Mouse (Mus musculus) C3H10T1/2 (cell line): ENCODE data around the gene Colec11. TPM values are rescaled to one million over a fixed set of nuclear protein-coding genes. Genes with fewer than 3 reads are reported as not detected.

ENCODE experiments used
- polyA plus RNA-seq, 2 experiments: library from polyadenylated mRNA; unstranded; fragments of >200 nt; fragmentation: generic; extraction: Trizol; gene quantifications; one replicate each; pipeline ENCODE4 v1.2.1; 2012; ENCODE audit warnings: missing spikeins in 2 of 2

The Colec11 gene
- under 1 TPM in 1 of 2 experiments, not detected in 1; 0.08 TPM for polyA plus RNA-seq

GRCm38 (mm10) chr12:28623195-28623594 lies at the start of gene Colec11:
Gene Colec11 (minus strand): TSS chr12:28623377.

DNA sequence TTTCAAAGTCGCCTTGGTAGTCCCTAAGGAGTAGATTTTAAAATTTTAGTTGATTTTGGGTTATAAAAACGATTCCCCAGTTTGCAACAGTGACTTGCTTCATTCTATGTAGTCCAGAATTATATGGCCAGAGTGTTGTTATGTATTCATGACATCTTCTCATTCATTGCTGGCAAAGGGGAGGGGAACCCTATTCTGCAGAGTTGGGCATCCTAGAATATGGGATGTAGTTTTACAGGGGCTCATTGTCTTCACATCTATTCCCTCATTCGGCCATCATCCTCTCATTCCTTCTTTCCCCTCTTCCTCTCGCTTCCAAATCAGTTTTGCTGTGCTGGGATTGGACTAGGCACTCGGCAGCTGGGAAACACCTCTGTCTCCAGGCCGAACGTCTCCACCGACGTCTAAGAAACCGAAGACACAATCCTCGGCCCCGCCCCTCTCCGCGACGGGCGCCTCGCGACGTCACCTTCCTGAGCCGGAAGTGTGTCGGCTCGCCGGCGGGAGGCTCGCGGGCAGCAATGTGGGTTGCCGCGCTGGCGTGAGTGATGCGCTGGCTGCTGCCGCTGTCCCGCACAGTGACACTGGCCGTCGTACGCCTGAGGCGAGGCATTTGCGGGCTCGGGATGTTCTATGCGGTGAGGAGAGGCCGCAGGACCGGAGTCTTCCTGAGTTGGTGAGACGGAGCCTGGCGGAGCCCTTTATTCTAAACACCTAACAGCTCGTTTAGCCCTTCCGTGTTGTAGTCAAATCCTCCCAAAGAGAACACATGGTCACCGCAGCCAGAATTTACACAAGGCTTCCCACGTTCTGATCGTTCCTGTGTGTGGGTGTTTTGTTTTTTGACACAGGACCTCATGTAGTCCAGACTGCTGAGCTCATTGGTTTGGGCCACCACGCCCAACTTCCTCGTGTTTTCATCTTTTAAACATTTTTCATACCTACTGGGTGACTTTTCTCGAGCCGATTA lies 26.2 kb upstream of the Colec11 start, which contains the start of gene Rnaseh1:
Gene Rnaseh1, plus strand, starts transcription at position 462 of the 970 bp plus-strand sequence.

DNA sequence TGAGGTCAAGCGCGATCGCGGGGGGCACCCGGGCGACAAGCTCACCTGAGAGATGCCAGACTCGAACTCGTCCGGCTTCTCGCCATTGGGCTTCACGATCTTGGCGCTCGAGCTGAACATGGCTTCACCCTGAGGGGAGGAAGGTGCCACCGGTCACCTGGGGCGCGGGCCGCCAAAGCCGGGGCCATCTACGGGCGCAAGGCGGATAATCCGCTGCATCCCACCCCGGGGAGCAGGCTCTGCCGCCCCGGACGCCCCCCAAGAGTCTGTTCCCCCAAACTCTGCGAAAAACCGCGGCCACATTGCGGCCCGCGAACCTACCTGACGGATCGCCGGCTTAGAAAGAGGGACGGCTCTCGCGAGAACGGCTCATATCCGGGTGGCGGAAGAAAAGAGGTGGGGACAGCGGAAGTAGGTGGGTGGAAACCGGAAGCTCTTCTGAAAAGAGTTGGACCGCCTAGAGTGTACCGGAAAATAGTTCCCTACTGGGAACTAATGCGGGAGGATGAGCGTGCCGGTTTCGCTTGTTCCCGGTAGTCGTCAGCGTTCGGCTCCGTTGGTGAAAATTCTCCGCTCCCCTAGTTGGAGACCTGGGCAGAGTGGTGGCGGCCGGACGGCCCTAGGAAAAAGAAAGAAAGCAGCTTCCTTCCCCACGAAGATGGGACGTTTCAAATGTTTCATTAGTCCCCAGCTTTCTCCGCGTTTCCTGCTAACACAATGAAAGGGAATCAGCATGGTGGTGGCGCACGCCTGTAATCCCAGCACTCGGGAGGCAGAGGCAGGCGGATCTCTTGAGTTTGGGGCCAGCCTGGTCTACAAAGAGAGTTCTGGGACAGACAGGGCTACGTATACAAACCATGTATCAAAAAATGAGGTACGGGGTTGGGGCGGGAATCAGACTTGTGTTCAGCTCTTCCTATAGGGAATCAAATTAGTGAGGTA lies 12.6 kb upstream of the Colec11 start, which contains the start of gene Rps7:
Gene Rps7, minus strand, starts transcription at position 419 of the 942 bp plus-strand sequence.

DNA sequence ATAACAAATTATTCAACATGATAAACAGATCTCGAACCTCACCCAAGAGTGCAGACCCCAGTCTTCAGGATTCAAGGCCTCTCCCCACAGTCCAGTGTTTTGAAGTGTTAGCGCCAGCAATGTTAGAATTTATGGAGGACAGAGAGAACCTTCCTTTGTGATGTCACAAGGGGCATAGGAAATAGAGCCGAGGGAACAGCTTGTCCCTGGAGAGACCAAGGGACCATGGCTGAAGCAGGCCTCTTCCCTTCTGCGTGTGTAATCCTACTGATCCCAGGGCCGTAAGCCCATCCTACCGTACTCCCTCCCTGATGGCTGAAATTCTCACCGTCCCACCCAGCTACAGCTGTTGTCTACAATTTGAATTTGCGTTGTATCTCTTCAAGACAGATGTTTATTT lies 40.8 kb downstream of the Colec11 start, which contains the start of gene Allc:
Gene Allc, minus strand, starts transcription at position 101 of the 400 bp plus-strand sequence.

DNA sequence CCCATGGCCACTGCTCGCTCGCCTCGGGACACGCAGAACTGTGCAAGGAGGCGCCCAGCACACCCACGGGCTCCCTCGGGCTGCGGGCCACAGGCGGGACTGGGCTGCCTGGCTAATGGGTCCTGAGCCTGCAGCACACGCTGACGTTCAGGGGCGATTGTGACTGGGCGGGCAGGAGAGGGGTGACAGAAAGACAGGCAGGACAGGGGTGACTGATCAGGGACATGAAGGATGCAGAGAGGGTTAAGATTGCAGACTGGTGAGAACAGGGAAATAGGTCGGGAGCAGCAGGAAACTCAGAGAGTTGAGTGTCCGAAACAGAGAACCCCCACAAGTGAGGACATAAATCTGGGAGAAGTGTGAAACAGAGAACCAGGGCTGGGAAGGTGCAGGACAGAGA lies 70.9 kb downstream of the Colec11 start, which contains the start of gene Dcdc2c:
Gene Dcdc2c, minus strand, starts transcription at position 101 of the 400 bp plus-strand sequence.

Other genes with a start within 250 kb of the Colec11 start
- under 1 TPM in 1 of 2 experiments, not detected in 1; 0.04 TPM for gene Dcdc2c, start 71.0 kb downstream of the Colec11 start, polyA plus RNA-seq
- gene Allc, start 40.9 kb downstream of the Colec11 start, polyA plus RNA-seq: not detected
- 100 to 1,000 TPM; 535 to 899 TPM for gene Rps7, start 12.6 kb upstream of the Colec11 start, polyA plus RNA-seq
- gene Rnaseh1, start 26.2 kb upstream of the Colec11 start, polyA plus RNA-seq: 1 to 10 TPM; 2.4 to 9.4 TPM
- 10 to 100 TPM; 12.3 to 23.2 TPM for gene Adi1, start 51.9 kb upstream of the Colec11 start, polyA plus RNA-seq
- gene Trappc12, start 127.1 kb upstream of the Colec11 start, polyA plus RNA-seq: 10 to 100 TPM in 1 of 2 experiments, 1 to 10 TPM in 1; 6.9 to 28.3 TPM
- gene Eipr1, start 128.4 kb upstream of the Colec11 start, polyA plus RNA-seq: 10 to 100 TPM; 19.0 to 23.2 TPM